Mouse (Mus musculus) limb, embryonic 12.5 days (tissue): ENCODE results near the gene Phkg2. TPM values are rescaled to one million over a fixed set of nuclear protein-coding genes. Genes with fewer than 3 reads are reported as not detected.
"Not testable (repeated sequence)": the region's sequence is repeated elsewhere in the genome, so short reads cannot be mapped to it uniquely, and the experiment has no call there.

Experiments used
- ATAC-seq: fragments of 200-750 bp; cut with Nextera tagmentation; 2 replicates; pipeline ENCODE4 v1.8.0; 2017; ENCODE audit warnings: low read depth, moderate TSS enrichment; ENCODE audit not compliant: insufficient number of reproducible peaks, insufficient read depth, low FRiP score, low TSS enrichment
- H3K27ac ChIP-seq: fragments of 300-500 bp; sonication (generic); 2 replicates; pipeline ENCODE4 v1.5.1; 2016; ENCODE audit warnings: mild to moderate bottlenecking, moderate library complexity
- H3K27me3 ChIP-seq: fragments of 300-500 bp; sonication (generic); 2 replicates; pipeline ENCODE4 v1.6.1; 2016; ENCODE audit warnings: mild to moderate bottlenecking, moderate library complexity
- H3K36me3 ChIP-seq: fragments of 300-500 bp; sonication (generic); 2 replicates; pipeline ENCODE4 v1.6.1; 2016; ENCODE audit warnings: mild to moderate bottlenecking, moderate library complexity
- H3K4me1 ChIP-seq: fragments of 300-500 bp; sonication (generic); replicated peaks from 2 replicates; pipeline ENCODE4 v1.6.1; 2016
- H3K4me2 ChIP-seq: fragments of 300-500 bp; sonication (generic); 2 replicates; pipeline ENCODE4 v1.6.1; 2016; ENCODE audit warnings: mild to moderate bottlenecking, moderate library complexity
- H3K4me3 ChIP-seq: fragments of 300-500 bp; sonication (generic); replicated peaks from 2 replicates; pipeline ENCODE4 v1.5.1; 2016; ENCODE audit warnings: mild to moderate bottlenecking
- H3K9ac ChIP-seq: fragments of 300-500 bp; sonication (generic); replicated peaks from 2 replicates; pipeline ENCODE4 v1.6.1; 2016; ENCODE audit warnings: mild to moderate bottlenecking, moderate library complexity
- H3K9me3 ChIP-seq: fragments of 300-500 bp; sonication (generic); 2 replicates; pipeline ENCODE4 v1.6.1; 2016; ENCODE audit warnings: mild to moderate bottlenecking, moderate library complexity
- WGBS: fragments of 180-500 bp; shearing (Covaris S2); methylation state at CpG from one replicate; pipeline ENCODE4 v1.1.7; 2016; 5-methylcytosine and 5-hydroxymethylcytosine counted together
- polyA plus RNA-seq: library from polyadenylated mRNA; unstranded; fragments of >200 nt; fragmentation: Nextera tagmentation; extraction: Ambion mirVana; gene quantifications from 2 replicates; pipeline ENCODE4 v1.2.1, GENCODE M21; 2016

Phkg2 gene
- polyA plus RNA-seq, 1 experiment from 2014 or later = 40.4 TPM

- H3K9me3 ChIP-seq, H3K9ac ChIP-seq, ATAC-seq, H3K4me2 ChIP-seq, H3K27ac ChIP-seq, H3K27me3 ChIP-seq, H3K4me3 ChIP-seq, H3K36me3 ChIP-seq: not testable (repeated sequence)
- H3K4me1 ChIP-seq = peaks cover 13% of the 10 kb centered on the region
- WGBS = 93% methylated on average over 7 of the region's 8 CpGs
Measured at GRCm38 (mm10) chr7:127618402-127618801, 45.3 kb downstream of the Phkg2 start.

- Histone ChIP-seq H3K36me3 (no peaks in the 10 kb centered on the region), H3K4me3 (no peak overlapping the region), H3K27ac (no peak overlapping the region), H3K4me1 (no peaks in the 10 kb centered on the region), H3K4me2 (no peak overlapping the region), H3K27me3 (no peaks in the 10 kb centered on the region), H3K9me3 (no peaks in the 10 kb centered on the region), H3K9ac (no peak overlapping the region)
- no peak for ATAC-seq
- 96% methylated on average over 7 of the region's 7 CpGs for WGBS
Measured at GRCm38 (mm10) chr7:127626039-127626438, 52.9 kb downstream of the Phkg2 start.

GRCm38 (mm10) chr7:127626471-127626870, 53.3 kb downstream of the Phkg2 start:
- 85% methylated on average over 4 of the region's 4 CpGs for WGBS
- H3K4me3 ChIP-seq = no peak overlapping the region

GRCm38 (mm10) chr7:127628646-127629045, 55.5 kb downstream of the Phkg2 start:
- H3K27me3 ChIP-seq = no peaks in the 10 kb centered on the region
- no peak overlapping the region for H3K27ac ChIP-seq
- no peaks in the 10 kb centered on the region for H3K36me3 ChIP-seq
- H3K4me1 ChIP-seq = no peaks in the 10 kb centered on the region
- no peaks in the 10 kb centered on the region for H3K9me3 ChIP-seq
- H3K4me3 ChIP-seq = no peak overlapping the region
- H3K9ac ChIP-seq = no peak overlapping the region
- H3K4me2 ChIP-seq = no peak overlapping the region
- no peak for ATAC-seq
- WGBS = 86% methylated on average over 5 of the region's 5 CpGs

More at GRCm38 (mm10) chr7:127626471-127626870, 53.3 kb downstream of the Phkg2 start:
- Histone ChIP-seq H3K27ac (no peak overlapping the region), H3K9me3 (no peaks in the 10 kb centered on the region), H3K4me1 (no peaks in the 10 kb centered on the region), H3K27me3 (no peaks in the 10 kb centered on the region), H3K9ac (no peak overlapping the region), H3K36me3 (no peaks in the 10 kb centered on the region), H3K4me2 (no peak overlapping the region)
- ATAC-seq = no peak

- H3K9me3 ChIP-seq = no peaks in the 10 kb centered on the region
- H3K4me1 ChIP-seq = no peaks in the 10 kb centered on the region
- no peaks in the 10 kb centered on the region for H3K36me3 ChIP-seq
- no peak overlapping the region for H3K4me3 ChIP-seq
- no peak overlapping the region for H3K27ac ChIP-seq
- no peaks in the 10 kb centered on the region for H3K27me3 ChIP-seq
- 90% methylated on average over 4 of the region's 4 CpGs for WGBS
- H3K9ac ChIP-seq = no peak overlapping the region
- no peak overlapping the region for H3K4me2 ChIP-seq
- ATAC-seq = no peak
Measured at GRCm38 (mm10) chr7:127631416-127631815, 58.3 kb downstream of the Phkg2 start.

Other genes with a start within 250 kb of the Phkg2 start
- gene Zfp768, start 227.8 kb upstream of the Phkg2 start, polyA plus RNA-seq = 21.0 and 22.6 TPM in 2 replicates
- 9.2 and 10.1 TPM in 2 replicates for gene Zfp747, start 197.3 kb upstream of the Phkg2 start, polyA plus RNA-seq
- 5.8 and 6.7 TPM in 2 replicates for gene 9130019O22Rik, start 186.2 kb upstream of the Phkg2 start, polyA plus RNA-seq
- 6.4 and 7.0 TPM in 2 replicates for gene E430018J23Rik, start 179.7 kb upstream of the Phkg2 start, polyA plus RNA-seq
- gene Zfp764, start 166.5 kb upstream of the Phkg2 start, polyA plus RNA-seq = 7.0 and 8.3 TPM in 2 replicates
- gene Zfp688, start 151.3 kb upstream of the Phkg2 start, polyA plus RNA-seq = 29.4 and 31.3 TPM in 2 replicates
- gene Zfp689, start 124.2 kb upstream of the Phkg2 start, polyA plus RNA-seq = 16.8 and 17.8 TPM in 2 replicates
- 41.0 and 43.7 TPM in 2 replicates for gene Prr14, start 113.7 kb upstream of the Phkg2 start, polyA plus RNA-seq
- gene Fbrs, start 94.1 kb upstream of the Phkg2 start, polyA plus RNA-seq = 11.7 and 13.0 TPM in 2 replicates
- gene Srcap, start 61.4 kb upstream of the Phkg2 start, polyA plus RNA-seq = 77.2 and 79.4 TPM in 2 replicates
- 15.9 and 18.0 TPM in 2 replicates for gene Gm42715, start 53.8 kb upstream of the Phkg2 start, polyA plus RNA-seq
- gene Tmem265, start 11.9 kb upstream of the Phkg2 start, polyA plus RNA-seq = 5.3 and 8.1 TPM in 2 replicates
- 12.1 and 13.1 TPM in 2 replicates for gene Ccdc189, start 15.3 kb downstream of the Phkg2 start, polyA plus RNA-seq
- gene Rnf40, start 15.4 kb downstream of the Phkg2 start, polyA plus RNA-seq = 61.6 and 66.6 TPM in 2 replicates
- gene Zfp629, start 42.5 kb downstream of the Phkg2 start, polyA plus RNA-seq = 26.1 and 30.1 TPM in 2 replicates
- gene Bcl7c, start 135.6 kb downstream of the Phkg2 start, polyA plus RNA-seq = 120 and 127 TPM in 2 replicates
- gene Ctf1, start 139.4 kb downstream of the Phkg2 start, polyA plus RNA-seq = 29.3 and 30.0 TPM in 2 replicates
- gene Ctf2, start 158.8 kb downstream of the Phkg2 start, polyA plus RNA-seq = 0.36 and 0.60 TPM in 2 replicates
- 9.0 and 10.5 TPM in 2 replicates for gene Fbxl19, start 171.2 kb downstream of the Phkg2 start, polyA plus RNA-seq
- gene Orai3, start 196.5 kb downstream of the Phkg2 start, polyA plus RNA-seq = 15.2 and 15.4 TPM in 2 replicates
- gene Setd1a, start 203.3 kb downstream of the Phkg2 start, polyA plus RNA-seq = 24.7 and 25.2 TPM in 2 replicates
- gene Gm49388, start 212.3 kb downstream of the Phkg2 start, polyA plus RNA-seq = not detected in 2 replicates
- 9.5 and 9.8 TPM in 2 replicates for gene Hsd3b7, start 227.3 kb downstream of the Phkg2 start, polyA plus RNA-seq